8 mouse cellular contexts compared by ENCODE assay signal in the genomic region with DNA sequence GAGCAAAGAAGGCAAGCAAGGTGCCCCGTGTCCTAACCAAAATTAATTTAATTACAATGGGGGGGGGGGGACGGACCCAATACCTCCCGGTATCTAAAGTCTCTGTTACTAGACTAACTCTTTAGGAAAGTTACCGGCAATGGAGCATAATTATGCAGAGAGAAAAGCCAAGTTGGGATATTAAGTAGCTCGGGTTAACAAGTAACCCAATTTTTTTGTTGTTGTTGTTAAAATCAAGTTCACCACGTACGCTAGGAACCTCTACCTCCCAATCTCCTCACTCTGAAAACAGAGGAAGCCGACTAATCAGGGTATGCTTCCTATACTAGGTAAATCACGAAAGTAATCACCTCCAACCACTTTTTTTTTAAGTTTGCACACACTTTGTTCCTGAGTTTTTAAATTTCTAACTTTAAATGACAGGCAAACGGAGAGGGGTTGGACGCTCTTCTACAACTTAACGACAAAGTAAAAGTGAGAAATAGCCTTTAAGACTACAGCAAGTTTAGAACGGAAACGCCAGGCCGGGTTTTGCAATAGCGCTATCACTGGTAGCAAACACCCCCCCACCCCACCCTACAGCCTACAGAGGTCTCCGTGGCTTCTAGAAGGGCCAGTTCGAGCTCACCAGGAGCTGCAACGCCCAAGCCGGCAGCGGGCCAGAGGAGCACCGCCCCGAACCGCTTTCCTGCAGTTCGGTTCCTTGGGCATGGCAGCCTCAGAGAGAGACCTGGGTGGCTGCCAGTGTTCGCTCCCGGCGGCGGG. TPM values are rescaled to one million over a fixed set of nuclear protein-coding genes. Genes with fewer than 3 reads are reported as not detected.
DNase-seq lines count a peak whose midpoint lies in the region; ATAC-seq and TF ChIP-seq lines count a peak whose summit lies in the region.

No protein-coding gene starts in this region.

- ATAC-seq in intestine, embryonic 14.5 days (replicated peaks; ENCODE audit: low FRiP score, low TSS enrichment, low read depth): no peak
- no peak for ATAC-seq in liver, embryonic 15.5 days (ENCODE audit: insufficient read depth)

- DNase-seq in cerebellum, adult 18-20 months: peak; percentile 4 to 22
- no peak for DNase-seq in cerebellum, adult 9-11 months
- peak; percentile 65 for DNase-seq in adrenal gland, postnatal 14 days
- DNase-seq in gastrocnemius, adult 2 months: peak; percentile 70
- peak; percentile 79 for DNase-seq in intestine, embryonic 14.5 days (ENCODE audit: low spot score)
- DNase-seq in neural tube, embryonic 10.5 days (ENCODE audit: extremely low spot score, low spot score): peak; percentile 49
- no peak for DNase-seq in right cerebral cortex, postnatal 14 days

- H3K9ac ChIP-seq in intestine, embryonic 14.5 days (ENCODE audit: low read length): peak overlapping the region; percentile 27
- 0 out of 2 replicates have a peak overlapping the region, but pooled peaks have one; percentile 19 for H3K9ac ChIP-seq in liver, embryonic 15.5 days

- no peaks in the 10 kb centered on the region for H3K9me3 ChIP-seq in intestine, embryonic 14.5 days (ENCODE audit: control insufficient read depth, low read length)
- H3K9me3 ChIP-seq in liver, embryonic 15.5 days (replicated peaks): no peaks in the 10 kb centered on the region

- H3K4me2 ChIP-seq in intestine, embryonic 14.5 days (ENCODE audit: low read length): peak overlapping the region; percentile 82
- peak overlapping the region; percentile 68 for H3K4me2 ChIP-seq in liver, embryonic 15.5 days

- no peaks in the 10 kb centered on the region; the same call in 1 of the 2 replicates for H3K4me1 ChIP-seq in intestine, embryonic 14.5 days (replicated peaks; ENCODE audit: control insufficient read depth, insufficient read depth, low read length)
- H3K4me1 ChIP-seq in liver, embryonic 15.5 days (replicated peaks): peaks cover 17% of the 10 kb centered on the region

- TF ChIP-seq CTCF in gastrocnemius, adult 2 months (IDR thresholded peaks at IDR 0.05): no peak

- H3K27ac ChIP-seq in gastrocnemius, adult 2 months: peak overlapping the region; percentile 58
- H3K27ac ChIP-seq in intestine, embryonic 14.5 days (ENCODE audit: low read depth): peak overlapping the region; percentile 47; the same call in 1 of the 2 replicates
- H3K27ac ChIP-seq in liver, embryonic 15.5 days (replicated peaks): no peak overlapping the region

- intact Hi-C loops in gastrocnemius, adult 2 months (cut with DNase I): no loop called here

- WGBS in intestine, embryonic 14.5 days: 5% methylated on average over 29 of the region's 29 CpGs
- WGBS in liver, embryonic 15.5 days (ENCODE audit: insufficient replicate concordance): 4% methylated on average over 29 of the region's 29 CpGs

- peak overlapping the region; percentile 73 for H3K4me3 ChIP-seq in gastrocnemius, adult 2 months
- H3K4me3 ChIP-seq in intestine, embryonic 14.5 days (ENCODE audit: low read depth, low read length): peak overlapping the region; percentile 37
- peak overlapping the region; percentile 50 for H3K4me3 ChIP-seq in liver, embryonic 15.5 days (replicated peaks)

- no peaks in the 10 kb centered on the region for H3K36me3 ChIP-seq in intestine, embryonic 14.5 days (ENCODE audit: control insufficient read depth, insufficient read depth, low read length)
- H3K36me3 ChIP-seq in liver, embryonic 15.5 days (replicated peaks): no peaks in the 10 kb centered on the region

- H3K27me3 ChIP-seq in intestine, embryonic 14.5 days (replicated peaks; ENCODE audit: control insufficient read depth, insufficient read depth, low read length): peaks cover 25% of the 10 kb centered on the region
- peaks cover 81% of the 10 kb centered on the region for H3K27me3 ChIP-seq in liver, embryonic 15.5 days

RNA-seq across cellular contexts. Expression of gene F2rl1, which starts 1.2 kb away (rescaled TPM):
- total RNA-seq in adrenal gland, postnatal 14 days (2021): 0.22 and 1.2 TPM in 2 replicates
- under 1 TPM; 0.36 to 0.45 TPM for total RNA-seq in gastrocnemius, adult 2 months (2021)
- 14.2 and 14.3 TPM in 2 replicates for polyA plus RNA-seq in intestine, embryonic 14.5 days (2014; fragmentation: Nextera tagmentation; extraction: Ambion mirVana)
- polyA plus RNA-seq in liver, embryonic 15.5 days (2015; fragmentation: Nextera tagmentation; extraction: Ambion mirVana): 0.47 and 0.71 TPM in 2 replicates

RNA-seq across cellular contexts. Expression of gene S100z, which starts 45.3 kb away (rescaled TPM):
- not detected in 2 replicates for total RNA-seq in adrenal gland, postnatal 14 days (2021)
- total RNA-seq in gastrocnemius, adult 2 months (2021): not detected
- polyA plus RNA-seq in intestine, embryonic 14.5 days (2014; fragmentation: Nextera tagmentation; extraction: Ambion mirVana): not detected in 2 replicates
- not detected in 2 replicates for polyA plus RNA-seq in liver, embryonic 15.5 days (2015; fragmentation: Nextera tagmentation; extraction: Ambion mirVana)

Comparison
In these comparisons a context has a peak if more than half of its experiments do, and no peak if none do; other contexts are left out.
1. DNase-seq: peak in cerebellum, adult 18-20 months (2 of 2), adrenal gland, postnatal 14 days (single experiment), gastrocnemius, adult 2 months (single experiment), intestine, embryonic 14.5 days (single experiment) and neural tube, embryonic 10.5 days (single experiment); none in cerebellum, adult 9-11 months (single experiment) and right cerebral cortex, postnatal 14 days (single experiment).
2. Peak in every context shown above with its lines, with median percentiles within 50 percentile points of each other: H3K4me3 ChIP-seq.